Mouse (Mus musculus) spleen, adult 18-20 months (tissue): ENCODE data around the gene Mmp1b.
A peak's percentile ranks its signal among the peaks of the same experiment; 100 is the strongest.
"Not testable (repeated sequence)": the region's sequence is repeated elsewhere in the genome, so short reads cannot be mapped to it uniquely, and the experiment has no call there.

Experiments used
- DNase-seq, 2 experiments: peaks; one replicate each; pipeline ENCODE4 v3.0.0; 2022; ENCODE audit warnings: mixed read lengths in 2 of 2

Mmp1b gene

DNA sequence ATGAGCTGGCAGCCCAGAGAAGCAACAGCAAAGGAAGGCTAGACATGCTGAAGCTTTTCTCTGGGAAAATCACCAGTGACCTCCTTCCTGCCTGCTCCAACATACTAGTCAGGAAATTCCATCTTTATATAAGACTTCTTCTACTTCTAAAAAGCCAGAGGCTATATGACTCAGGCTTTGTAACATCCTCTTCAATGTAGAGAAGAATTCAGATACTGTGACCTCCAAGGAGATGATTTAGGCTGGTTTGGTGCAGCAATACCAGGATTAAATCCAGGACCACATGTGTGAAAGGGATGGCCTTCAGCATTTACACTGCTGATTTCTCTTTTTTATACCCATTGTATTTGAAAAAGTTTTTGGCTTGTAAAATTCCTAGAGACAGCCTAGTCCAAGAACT lies at the start of gene Mmp1b:
Mmp1b (minus strand) TSS at position 101 of the 400 bp plus-strand sequence.
- no peak for DNase-seq

DNA sequence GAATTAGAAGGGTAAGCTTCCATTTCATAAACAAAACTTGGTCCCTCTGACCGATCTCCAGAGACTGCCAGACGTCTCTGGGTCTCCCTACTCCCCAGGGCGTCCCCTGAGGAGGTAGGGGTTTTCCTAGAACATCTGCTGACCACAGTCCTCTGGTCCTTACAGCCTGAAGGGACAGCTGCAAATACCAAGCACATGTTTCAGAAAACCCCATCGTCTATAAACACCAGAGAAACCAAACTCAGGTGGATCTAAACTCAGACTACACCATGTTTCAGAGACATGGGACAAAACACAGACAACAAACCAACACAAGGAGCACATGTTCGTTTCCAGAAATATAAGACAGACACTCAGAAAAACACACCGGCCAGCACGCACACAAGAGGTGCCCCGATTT lies 8.7 kb upstream of the Mmp1b start:
- DNase-seq, result not testable (repeated sequence)

DNA sequence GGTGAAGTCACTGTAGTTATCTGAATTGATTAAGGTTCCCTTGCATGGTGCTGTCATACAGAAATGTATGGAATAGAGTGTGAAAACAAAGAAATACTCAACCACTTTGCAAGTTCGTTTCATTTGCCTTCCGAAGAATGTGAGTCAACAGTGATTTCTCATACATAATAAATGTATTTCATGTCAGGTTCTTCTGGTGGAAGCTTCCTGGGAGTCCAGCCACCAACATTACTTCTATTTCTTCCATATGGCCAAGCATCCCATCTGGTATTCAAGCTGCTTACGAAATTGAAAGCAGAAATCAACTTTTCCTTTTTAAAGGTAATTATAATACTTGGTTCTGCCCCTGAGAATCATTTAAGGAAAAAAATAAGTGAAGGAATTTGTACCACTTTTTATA lies 33.3 kb downstream of the Mmp1b start:
- DNase-seq, result no peak

- DNase-seq, result no peak
Observed at GRCm38 (mm10) chr9:7345513-7345912, 42.3 kb downstream of the Mmp1b start.

- DNase-seq, result no peak
Observed at GRCm38 (mm10) chr9:7344107-7344506, 43.7 kb downstream of the Mmp1b start, which contains the start of gene Mmp12. TSS of gene Mmp12 (plus strand) at chr9:7344381.

- DNase-seq, result peak in 1 of 2 experiments; percentile 17
Observed at GRCm38 (mm10) chr9:7336740-7337483, 50.9 kb downstream of the Mmp1b start.

GRCm38 (mm10) chr9:7335766-7336680 lies 51.8 kb downstream of the Mmp1b start:
- no peak for DNase-seq

DNA sequence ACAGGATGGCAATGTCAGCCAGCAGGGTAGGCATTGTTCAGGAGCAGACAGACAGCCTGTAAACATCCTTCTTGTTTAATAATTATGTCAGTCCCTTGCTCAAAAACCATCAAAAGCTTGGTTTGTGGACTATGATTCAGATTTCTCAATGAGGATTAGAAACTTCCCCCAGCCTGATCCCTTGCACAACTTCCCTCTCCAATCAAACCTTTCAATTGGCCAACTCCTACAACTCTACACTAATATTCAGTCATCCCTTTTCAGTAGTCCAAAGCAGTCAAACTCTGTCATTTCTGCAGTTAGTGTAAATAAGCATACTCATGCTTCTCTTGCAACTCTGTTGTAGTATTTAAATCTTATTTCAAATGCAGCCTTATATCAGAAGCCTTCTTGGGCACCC lies 56.0 kb downstream of the Mmp1b start:
- DNase-seq, result no peak
